Mouse (Mus musculus): ENCODE measurements around the gene Fat1. TPM values are rescaled to one million over a fixed set of nuclear protein-coding genes. Genes with fewer than 3 reads are reported as not detected.

Fat1 gene
- 175 and 182 TPM in 2 replicates for polyA plus RNA-seq (2011; ENCODE audit: insufficient read depth, insufficient read length, low read depth, missing spikeins)

DNA sequence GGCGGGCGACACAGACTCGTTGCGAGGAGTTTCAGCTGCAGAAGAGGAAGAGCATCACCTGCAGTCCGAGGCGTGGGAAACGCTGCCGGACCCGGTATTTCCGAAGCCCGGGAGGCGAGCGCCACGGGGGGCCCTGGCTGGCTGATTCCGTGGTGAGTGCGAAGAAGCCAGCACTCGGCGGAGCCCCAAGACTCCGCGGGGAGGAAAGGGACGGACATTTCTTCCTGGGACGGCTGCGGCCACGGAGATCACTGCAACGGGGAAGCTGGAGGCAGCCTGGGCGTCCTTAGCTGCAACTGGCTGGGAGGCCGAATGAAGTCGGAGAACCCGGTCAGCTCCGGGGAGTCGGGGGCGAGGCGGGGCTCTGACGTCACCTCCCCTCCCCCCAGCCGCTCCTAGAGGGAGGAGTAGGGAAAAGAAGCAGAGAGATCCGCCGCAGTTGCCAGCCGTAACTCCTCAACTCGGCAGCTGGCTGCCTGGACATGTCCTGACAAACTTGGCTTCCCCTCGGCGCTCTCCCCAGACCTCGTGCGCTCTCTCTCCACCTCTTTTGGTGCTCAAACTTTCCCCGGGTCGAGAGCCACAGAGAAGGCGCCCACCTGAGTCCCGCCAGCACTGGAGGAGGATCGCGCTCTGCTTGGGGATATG lies at the start of gene Fat1:
Gene Fat1 (plus strand): TSS at position 598 of the 648 bp plus-strand sequence.
- Histone ChIP-seq H3K36me3 (ENCODE audit: control insufficient read depth, insufficient read depth, low read length, poor library complexity, severe bottlenecking) (no peaks in the 10 kb centered on the region), H3K27me3 (ENCODE audit: control insufficient read depth, insufficient read depth, low read length, poor library complexity, severe bottlenecking) (no peaks in the 10 kb centered on the region), H3K9me3 (replicated peaks; ENCODE audit: control insufficient read depth, insufficient read depth, low read length, poor library complexity, severe bottlenecking) (no peaks in the 10 kb centered on the region), H3K4me3 (ENCODE audit: low read depth, low read length) (peak within 1 kb of the TSS; percentile 89), H3K4me1 (ENCODE audit: control insufficient read depth, insufficient read depth, low read length) (no peaks in the 10 kb centered on the region), H3K9ac (ENCODE audit: low read depth, poor library complexity, severe bottlenecking) (peak within 1 kb of the TSS; percentile 85), H3K27ac (ENCODE audit: insufficient read depth, low read length) (peak within 1 kb of the TSS; percentile 77)
- peak; percentile 50 for TF ChIP-seq POLR2A (IDR thresholded peaks at IDR 0.05; ENCODE audit: insufficient read depth, low read length)
- TF ChIP-seq CTCF (IDR thresholded peaks at IDR 0.05; ENCODE audit: low read depth, low read length), result no peak
- TF ChIP-seq EP300 (IDR thresholded peaks at IDR 0.05; ENCODE audit: insufficient read depth, low read depth, low read length), result peak; percentile 77

DNA sequence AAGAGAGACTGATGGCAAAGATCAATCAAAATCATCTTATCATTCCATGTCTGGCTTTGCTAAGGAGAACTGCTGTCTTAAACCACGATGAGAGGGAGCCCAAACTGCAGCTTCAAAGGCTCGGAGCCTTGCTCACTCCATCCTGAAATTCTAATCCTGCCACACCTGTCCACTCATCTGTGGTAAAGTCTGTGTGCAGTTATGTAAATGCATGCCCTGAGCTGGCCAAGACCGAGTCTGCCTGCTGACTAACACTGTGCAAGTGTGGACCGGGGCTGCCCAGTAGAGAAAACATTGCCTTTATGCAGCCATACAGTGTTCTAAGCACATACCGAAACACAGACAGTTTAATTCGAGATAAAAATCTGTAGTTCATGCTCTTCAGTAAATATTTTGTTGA lies 40.6 kb upstream of the Fat1 start:
- H3K36me3 ChIP-seq (ENCODE audit: control insufficient read depth, insufficient read depth, low read length, poor library complexity, severe bottlenecking), result no peaks in the 10 kb centered on the region
- no peak for TF ChIP-seq CTCF (IDR thresholded peaks at IDR 0.05; ENCODE audit: low read depth, low read length)

GRCm38 (mm10) chr8:44899575-44899991 lies 35.7 kb upstream of the Fat1 start:
- Histone ChIP-seq H3K27ac (ENCODE audit: insufficient read depth, low read length) (no peak overlapping the region), H3K4me3 (ENCODE audit: low read depth, low read length) (no peak overlapping the region), H3K27me3 (ENCODE audit: control insufficient read depth, insufficient read depth, low read length, poor library complexity, severe bottlenecking) (peaks cover 1% of the 10 kb centered on the region; the same call in 1 of the 2 replicates), H3K36me3 (ENCODE audit: control insufficient read depth, insufficient read depth, low read length, poor library complexity, severe bottlenecking) (no peaks in the 10 kb centered on the region), H3K9ac (ENCODE audit: low read depth, poor library complexity, severe bottlenecking) (no peak overlapping the region), H3K9me3 (replicated peaks; ENCODE audit: control insufficient read depth, insufficient read depth, low read length, poor library complexity, severe bottlenecking) (no peaks in the 10 kb centered on the region), H3K4me1 (ENCODE audit: control insufficient read depth, insufficient read depth, low read length) (no peaks in the 10 kb centered on the region)
- TF ChIP-seq CTCF (IDR thresholded peaks at IDR 0.05; ENCODE audit: low read depth, low read length) (no peak), POLR2A (IDR thresholded peaks at IDR 0.05; ENCODE audit: insufficient read depth, low read length) (no peak), EP300 (IDR thresholded peaks at IDR 0.05; ENCODE audit: insufficient read depth, low read depth, low read length) (no peak)

More for the DNA sequence above, 40.6 kb upstream of the Fat1 start:
- no peaks in the 10 kb centered on the region; the same call in 1 of the 2 replicates for H3K9me3 ChIP-seq (replicated peaks; ENCODE audit: control insufficient read depth, insufficient read depth, low read length, poor library complexity, severe bottlenecking)
- no peak overlapping the region for H3K4me3 ChIP-seq (ENCODE audit: low read depth, low read length)
- H3K9ac ChIP-seq (ENCODE audit: low read depth, poor library complexity, severe bottlenecking), result no peak overlapping the region
- no peaks in the 10 kb centered on the region for H3K4me1 ChIP-seq (ENCODE audit: control insufficient read depth, insufficient read depth, low read length)
- no peaks in the 10 kb centered on the region for H3K27me3 ChIP-seq (ENCODE audit: control insufficient read depth, insufficient read depth, low read length, poor library complexity, severe bottlenecking)
- H3K27ac ChIP-seq (ENCODE audit: insufficient read depth, low read length), result no peak overlapping the region

- TF ChIP-seq CTCF (IDR thresholded peaks at IDR 0.05; ENCODE audit: low read depth, low read length) (no peak), EP300 (IDR thresholded peaks at IDR 0.05; ENCODE audit: insufficient read depth, low read depth, low read length) (no peak), POLR2A (IDR thresholded peaks at IDR 0.05; ENCODE audit: insufficient read depth, low read length) (no peak)
- Histone ChIP-seq H3K27me3 (ENCODE audit: control insufficient read depth, insufficient read depth, low read length, poor library complexity, severe bottlenecking) (no peaks in the 10 kb centered on the region; the same call in 1 of the 2 replicates), H3K36me3 (ENCODE audit: control insufficient read depth, insufficient read depth, low read length, poor library complexity, severe bottlenecking) (no peaks in the 10 kb centered on the region), H3K27ac (ENCODE audit: insufficient read depth, low read length) (no peak overlapping the region), H3K4me1 (ENCODE audit: control insufficient read depth, insufficient read depth, low read length) (no peaks in the 10 kb centered on the region), H3K9me3 (replicated peaks; ENCODE audit: control insufficient read depth, insufficient read depth, low read length, poor library complexity, severe bottlenecking) (no peaks in the 10 kb centered on the region), H3K9ac (ENCODE audit: low read depth, poor library complexity, severe bottlenecking) (no peak overlapping the region), H3K4me3 (ENCODE audit: low read depth, low read length) (no peak overlapping the region)
Measured at GRCm38 (mm10) chr8:44911126-44911903, 23.9 kb upstream of the Fat1 start.

- TF ChIP-seq EP300 (IDR thresholded peaks at IDR 0.05; ENCODE audit: insufficient read depth, low read depth, low read length) (no peak), CTCF (IDR thresholded peaks at IDR 0.05; ENCODE audit: low read depth, low read length) (no peak), POLR2A (IDR thresholded peaks at IDR 0.05; ENCODE audit: insufficient read depth, low read length) (no peak)
- H3K9me3 ChIP-seq (replicated peaks; ENCODE audit: control insufficient read depth, insufficient read depth, low read length, poor library complexity, severe bottlenecking), result peaks cover 9% of the 10 kb centered on the region
- H3K27me3 ChIP-seq (ENCODE audit: control insufficient read depth, insufficient read depth, low read length, poor library complexity, severe bottlenecking), result no peaks in the 10 kb centered on the region
- no peak overlapping the region for H3K4me3 ChIP-seq (ENCODE audit: low read depth, low read length)
- no peak overlapping the region for H3K9ac ChIP-seq (ENCODE audit: low read depth, poor library complexity, severe bottlenecking)
- no peak overlapping the region for H3K27ac ChIP-seq (ENCODE audit: insufficient read depth, low read length)
- H3K4me1 ChIP-seq (ENCODE audit: control insufficient read depth, insufficient read depth, low read length), result no peaks in the 10 kb centered on the region
- H3K36me3 ChIP-seq (ENCODE audit: control insufficient read depth, insufficient read depth, low read length, poor library complexity, severe bottlenecking), result no peaks in the 10 kb centered on the region
Measured at GRCm38 (mm10) chr8:44919487-44920082, 15.7 kb upstream of the Fat1 start.

Measured in ES-Bruce4 (cell line).